Mouse (Mus musculus): ENCODE measurements around the gene Amigo3. TPM values are rescaled to one million over a fixed set of nuclear protein-coding genes. Genes with fewer than 3 reads are reported as not detected.

Gene Amigo3
- polyA plus RNA-seq, 1 experiment from 2014 or later, result 1.1 TPM

DNA sequence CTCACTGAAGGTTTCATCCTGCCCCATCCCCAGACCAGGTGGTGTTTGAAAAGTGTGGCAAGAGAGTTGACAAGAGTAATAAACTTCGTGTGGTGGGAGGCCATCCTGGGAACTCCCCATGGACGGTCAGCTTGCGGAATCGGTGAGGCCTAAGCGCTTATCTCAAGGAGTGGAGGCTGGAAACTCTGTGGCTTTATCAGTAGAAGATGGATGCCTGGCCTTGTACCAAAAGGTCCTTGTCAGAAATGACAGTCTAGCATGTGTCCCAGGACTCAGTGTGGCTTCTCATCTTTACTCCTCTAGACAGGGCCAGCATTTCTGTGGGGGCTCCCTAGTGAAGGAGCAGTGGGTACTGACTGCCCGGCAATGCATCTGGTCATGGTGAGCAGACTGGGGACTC lies 30.6 kb downstream of the Amigo3 start:
- no peak for ATAC-seq (replicated peaks; ENCODE audit: insufficient number of reproducible peaks, low FRiP score, low TSS enrichment)
- no peak overlapping the region for H3K4me3 ChIP-seq (ENCODE audit: low read depth, low read length)
- peaks cover 28% of the 10 kb centered on the region for H3K36me3 ChIP-seq (ENCODE audit: control insufficient read depth, insufficient read depth, low read length)
- 39% methylated on average over 6 of the region's 6 CpGs for WGBS (ENCODE audit: insufficient replicate concordance)
- H3K4me2 ChIP-seq, result peak overlapping the region; percentile 48; the same call in 1 of the 2 replicates
- H3K9me3 ChIP-seq (replicated peaks; ENCODE audit: control insufficient read depth, low read length), result no peaks in the 10 kb centered on the region
- H3K27ac ChIP-seq (ENCODE audit: low read depth, low read length), result peak overlapping the region; percentile 70; the same call in 1 of the 2 replicates
- H3K4me1 ChIP-seq (ENCODE audit: control insufficient read depth, insufficient read depth, low read length), result peaks cover 9% of the 10 kb centered on the region; the same call in 1 of the 2 replicates
- peaks cover 38% of the 10 kb centered on the region for H3K27me3 ChIP-seq (ENCODE audit: control insufficient read depth, insufficient read depth, low read length)
- no peak overlapping the region for H3K9ac ChIP-seq (ENCODE audit: low read depth, low read length)

DNA sequence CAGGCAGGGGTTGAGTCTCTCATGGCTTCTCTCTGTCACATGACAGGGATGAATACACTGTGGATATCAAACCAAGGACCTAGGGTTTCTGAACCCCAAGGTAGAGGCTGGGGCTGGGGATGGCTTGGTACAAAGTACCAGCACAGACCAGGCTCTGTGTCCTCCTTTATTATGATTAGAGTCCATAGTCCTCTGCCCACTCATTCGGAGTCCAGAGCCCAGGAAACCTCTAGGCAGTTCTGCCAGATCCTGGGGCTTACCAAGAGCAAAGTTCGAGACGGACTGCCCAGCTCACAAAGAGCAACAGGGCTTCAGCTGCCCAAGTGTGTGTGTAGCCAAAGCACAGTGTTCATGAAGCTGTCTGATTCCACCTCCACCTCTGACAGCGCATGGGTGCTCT lies 32.3 kb downstream of the Amigo3 start:
- Histone ChIP-seq H3K9me3 (replicated peaks; ENCODE audit: control insufficient read depth, low read length) (no peaks in the 10 kb centered on the region), H3K27ac (ENCODE audit: low read depth, low read length) (peak overlapping the region; percentile 50), H3K4me2 (no peak overlapping the region), H3K4me1 (ENCODE audit: control insufficient read depth, insufficient read depth, low read length) (peaks cover 5% of the 10 kb centered on the region; the same call in 1 of the 2 replicates), H3K36me3 (ENCODE audit: control insufficient read depth, insufficient read depth, low read length) (peaks cover 34% of the 10 kb centered on the region), H3K4me3 (ENCODE audit: low read depth, low read length) (no peak overlapping the region), H3K9ac (ENCODE audit: low read depth, low read length) (no peak overlapping the region), H3K27me3 (ENCODE audit: control insufficient read depth, insufficient read depth, low read length) (peaks cover 38% of the 10 kb centered on the region)
- no peak for ATAC-seq (replicated peaks; ENCODE audit: insufficient number of reproducible peaks, low FRiP score, low TSS enrichment)
- 92% methylated on average over 4 of the region's 4 CpGs for WGBS (ENCODE audit: insufficient replicate concordance)

DNA sequence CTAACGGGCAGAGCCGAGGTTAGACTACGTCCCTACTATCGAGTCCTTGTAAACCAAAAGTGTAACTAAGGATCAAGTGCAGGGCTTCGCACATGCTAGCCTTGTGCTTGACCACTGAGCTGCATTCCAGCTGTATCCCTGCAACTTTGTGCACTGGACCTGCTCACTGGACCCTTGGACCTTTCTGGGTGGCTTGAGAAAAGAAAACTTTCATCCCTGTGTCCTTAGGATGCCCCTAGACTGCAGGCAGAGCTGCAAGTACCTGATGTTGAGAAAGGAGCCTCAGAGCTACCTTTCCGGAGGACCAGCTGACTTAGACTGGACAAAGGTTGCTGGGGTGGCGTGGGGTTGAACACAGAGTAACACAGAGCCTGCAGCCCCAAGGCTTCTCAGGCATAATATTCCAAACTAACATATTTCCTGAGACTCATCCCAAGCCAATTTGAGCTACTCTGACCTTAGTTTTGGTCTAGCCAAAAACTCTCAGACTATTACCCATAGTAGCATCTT lies 37.7 kb downstream of the Amigo3 start:
- Histone ChIP-seq H3K4me3 (ENCODE audit: low read depth, low read length) (no peak overlapping the region), H3K4me2 (no peak overlapping the region), H3K9ac (ENCODE audit: low read depth, low read length) (no peak overlapping the region), H3K27ac (ENCODE audit: low read depth, low read length) (no peak overlapping the region), H3K9me3 (replicated peaks; ENCODE audit: control insufficient read depth, low read length) (no peaks in the 10 kb centered on the region), H3K27me3 (ENCODE audit: control insufficient read depth, insufficient read depth, low read length) (no peaks in the 10 kb centered on the region), H3K4me1 (ENCODE audit: control insufficient read depth, insufficient read depth, low read length) (peaks cover 10% of the 10 kb centered on the region; the same call in 1 of the 2 replicates), H3K36me3 (ENCODE audit: control insufficient read depth, insufficient read depth, low read length) (peaks cover 36% of the 10 kb centered on the region)
- WGBS (ENCODE audit: insufficient replicate concordance), result 91% methylated on average over 7 of the region's 7 CpGs
- no peak for ATAC-seq (replicated peaks; ENCODE audit: insufficient number of reproducible peaks, low FRiP score, low TSS enrichment)

DNA sequence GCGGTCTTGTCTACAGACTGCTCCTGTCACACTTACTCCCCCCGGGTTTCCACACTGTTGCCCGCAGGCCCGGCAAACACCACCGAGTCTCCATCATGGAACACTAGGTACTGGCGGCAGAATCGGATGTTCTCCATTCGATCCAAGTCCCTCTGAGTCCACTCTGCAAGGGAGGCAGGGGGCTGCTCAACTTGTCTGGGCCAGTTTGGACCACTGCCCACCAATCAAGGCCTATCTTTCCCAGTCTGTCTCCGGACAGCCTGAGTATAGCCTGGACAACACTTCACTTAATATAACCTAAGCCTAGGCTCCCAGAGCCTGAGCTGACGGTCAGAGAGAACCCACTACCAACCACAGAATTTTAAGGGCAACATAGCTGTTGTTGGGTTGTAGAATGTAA lies 40.6 kb downstream of the Amigo3 start:
- H3K9me3 ChIP-seq (replicated peaks; ENCODE audit: control insufficient read depth, low read length), result no peaks in the 10 kb centered on the region
- ATAC-seq (replicated peaks; ENCODE audit: insufficient number of reproducible peaks, low FRiP score, low TSS enrichment), result no peak
- H3K27ac ChIP-seq (ENCODE audit: low read depth, low read length), result peak overlapping the region; percentile 68; the same call in 1 of the 2 replicates
- peaks cover 24% of the 10 kb centered on the region; the same call in 1 of the 2 replicates for H3K4me1 ChIP-seq (ENCODE audit: control insufficient read depth, insufficient read depth, low read length)
- peak overlapping the region; percentile 91 for H3K4me3 ChIP-seq (ENCODE audit: low read depth, low read length)
- no peaks in the 10 kb centered on the region for H3K27me3 ChIP-seq (ENCODE audit: control insufficient read depth, insufficient read depth, low read length)
- H3K4me2 ChIP-seq, result peak overlapping the region; percentile 96
- 63% methylated on average over 10 of the region's 10 CpGs for WGBS (ENCODE audit: insufficient replicate concordance)
- peak overlapping the region; percentile 91 for H3K9ac ChIP-seq (ENCODE audit: low read depth, low read length)
- peaks cover 17% of the 10 kb centered on the region for H3K36me3 ChIP-seq (ENCODE audit: control insufficient read depth, insufficient read depth, low read length)

DNA sequence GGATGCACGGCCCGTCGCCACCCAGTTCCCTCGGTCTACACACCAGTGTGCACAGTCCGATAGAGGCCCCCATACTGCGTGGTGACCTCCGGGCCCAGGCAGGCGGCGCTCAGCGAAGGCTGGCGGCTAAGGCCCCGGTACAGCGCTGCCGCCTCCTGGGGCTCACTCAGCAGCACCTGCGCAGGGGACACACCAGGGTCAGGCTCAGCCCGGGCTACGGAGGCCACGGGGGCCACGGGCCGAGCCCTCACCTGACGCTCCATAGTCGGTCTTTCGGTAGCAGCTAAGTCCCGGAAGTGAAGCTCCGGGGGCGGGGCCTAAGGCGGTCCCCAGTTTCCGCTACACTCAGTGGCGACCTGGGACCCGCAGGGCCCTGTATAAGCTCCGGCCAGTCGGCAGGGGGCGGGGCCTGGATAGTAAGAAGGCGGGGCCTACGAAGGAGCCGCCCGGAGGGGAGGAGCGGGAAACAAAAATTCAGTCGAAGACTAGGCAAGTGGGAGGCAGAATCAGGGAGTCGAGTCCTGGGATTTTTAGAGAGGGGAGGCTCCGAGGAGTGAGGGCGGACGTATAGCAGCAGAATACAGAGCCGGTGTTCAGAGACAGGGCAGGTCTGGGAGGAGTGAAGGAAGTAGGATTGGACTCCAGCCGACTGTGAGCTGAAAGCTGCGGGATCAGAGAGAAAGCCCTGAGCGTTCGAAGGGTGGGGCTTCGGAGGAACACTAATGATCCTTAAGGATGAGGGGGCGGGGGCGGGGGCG lies 41.4 kb downstream of the Amigo3 start, which contains the start of gene Apeh:
TSS of gene Apeh (minus strand) at position 423 of the 758 bp plus-strand sequence.
- peak within 1 kb of the TSS; percentile 96 for H3K4me2 ChIP-seq
- H3K4me3 ChIP-seq (ENCODE audit: low read depth, low read length), result peak within 1 kb of the TSS; percentile 91
- H3K27ac ChIP-seq (ENCODE audit: low read depth, low read length), result peak within 1 kb of the TSS; percentile 68
- no peaks in the 10 kb centered on the region for H3K27me3 ChIP-seq (ENCODE audit: control insufficient read depth, insufficient read depth, low read length)
- peaks cover 17% of the 10 kb centered on the region for H3K36me3 ChIP-seq (ENCODE audit: control insufficient read depth, insufficient read depth, low read length)
- no peaks in the 10 kb centered on the region for H3K9me3 ChIP-seq (replicated peaks; ENCODE audit: control insufficient read depth, low read length)
- peak within 1 kb of the TSS; percentile 91 for H3K9ac ChIP-seq (ENCODE audit: low read depth, low read length)
- whole genome bisulfite sequencing (ENCODE audit: insufficient replicate concordance), result under 1% methylated on average over 52 of the region's 52 CpGs
- H3K4me1 ChIP-seq (ENCODE audit: control insufficient read depth, insufficient read depth, low read length), result peaks cover 24% of the 10 kb centered on the region; the same call in 1 of the 2 replicates
- peak; percentile 92 for ATAC-seq (replicated peaks; ENCODE audit: insufficient number of reproducible peaks, low FRiP score, low TSS enrichment)

DNA sequence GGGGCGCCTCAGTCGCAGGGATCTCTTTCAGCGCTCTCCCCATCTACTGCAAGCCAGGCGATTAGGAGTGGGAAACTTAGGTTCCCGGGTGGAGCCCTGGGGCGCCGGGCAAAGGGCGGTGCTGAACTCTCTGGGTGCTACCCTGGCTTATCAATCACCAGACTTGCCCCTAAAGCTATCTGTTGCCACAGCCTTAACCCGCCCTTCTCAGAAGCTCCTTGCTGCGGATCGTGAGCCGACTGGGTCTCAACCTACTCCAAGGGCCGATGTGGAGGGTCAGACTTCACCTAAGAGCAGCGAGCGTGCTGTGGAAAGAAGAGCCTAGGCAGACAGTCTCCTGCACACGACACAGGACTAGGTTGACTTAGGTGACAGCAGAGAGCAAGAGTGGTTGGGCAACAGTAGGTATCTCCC lies 42.0 kb downstream of the Amigo3 start:
- no peaks in the 10 kb centered on the region for H3K9me3 ChIP-seq (replicated peaks; ENCODE audit: control insufficient read depth, low read length)
- ATAC-seq (replicated peaks; ENCODE audit: insufficient number of reproducible peaks, low FRiP score, low TSS enrichment), result peak; percentile 80
- under 1% methylated on average over 16 of the region's 16 CpGs for WGBS (ENCODE audit: insufficient replicate concordance)

DNA sequence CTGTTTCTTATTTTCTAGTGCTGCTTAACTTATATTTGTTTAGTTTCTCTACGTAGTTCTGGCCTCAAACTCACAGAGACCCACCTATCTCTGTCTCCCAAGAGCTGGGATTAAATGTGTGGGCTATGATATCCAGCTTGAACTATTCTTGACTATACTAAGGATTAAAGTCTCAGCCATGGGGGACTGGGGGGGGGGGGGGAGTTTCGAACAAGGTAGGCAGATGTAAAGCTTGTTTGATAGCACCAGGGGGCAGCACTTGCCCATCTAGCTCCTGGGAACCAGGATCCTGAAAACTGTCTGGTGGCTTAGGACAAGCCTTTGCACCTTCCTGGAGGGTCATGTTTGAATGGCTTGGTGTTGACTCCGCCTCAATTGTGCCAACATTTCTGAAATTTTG lies 42.6 kb downstream of the Amigo3 start:
- Histone ChIP-seq H3K4me2 (peak overlapping the region; percentile 96), H3K9me3 (replicated peaks; ENCODE audit: control insufficient read depth, low read length) (no peaks in the 10 kb centered on the region), H3K4me1 (ENCODE audit: control insufficient read depth, insufficient read depth, low read length) (peaks cover 24% of the 10 kb centered on the region; the same call in 1 of the 2 replicates), H3K27ac (ENCODE audit: low read depth, low read length) (peak overlapping the region; percentile 68), H3K36me3 (ENCODE audit: control insufficient read depth, insufficient read depth, low read length) (peaks cover 9% of the 10 kb centered on the region), H3K9ac (ENCODE audit: low read depth, low read length) (peak overlapping the region; percentile 91), H3K27me3 (ENCODE audit: control insufficient read depth, insufficient read depth, low read length) (no peaks in the 10 kb centered on the region), H3K4me3 (ENCODE audit: low read depth, low read length) (peak overlapping the region; percentile 91)
- ATAC-seq (replicated peaks; ENCODE audit: insufficient number of reproducible peaks, low FRiP score, low TSS enrichment), result no peak
- 16% methylated on average over 3 of the region's 3 CpGs for WGBS (ENCODE audit: insufficient replicate concordance)

More for the DNA sequence above, 42.0 kb downstream of the Amigo3 start:
- Histone ChIP-seq H3K27me3 (ENCODE audit: control insufficient read depth, insufficient read depth, low read length) (no peaks in the 10 kb centered on the region), H3K4me1 (ENCODE audit: control insufficient read depth, insufficient read depth, low read length) (peaks cover 24% of the 10 kb centered on the region; the same call in 1 of the 2 replicates), H3K36me3 (ENCODE audit: control insufficient read depth, insufficient read depth, low read length) (peaks cover 14% of the 10 kb centered on the region), H3K9ac (ENCODE audit: low read depth, low read length) (peak overlapping the region; percentile 91), H3K4me2 (peak overlapping the region; percentile 96), H3K4me3 (ENCODE audit: low read depth, low read length) (peak overlapping the region; percentile 91), H3K27ac (ENCODE audit: low read depth, low read length) (peak overlapping the region; percentile 68)

DNA sequence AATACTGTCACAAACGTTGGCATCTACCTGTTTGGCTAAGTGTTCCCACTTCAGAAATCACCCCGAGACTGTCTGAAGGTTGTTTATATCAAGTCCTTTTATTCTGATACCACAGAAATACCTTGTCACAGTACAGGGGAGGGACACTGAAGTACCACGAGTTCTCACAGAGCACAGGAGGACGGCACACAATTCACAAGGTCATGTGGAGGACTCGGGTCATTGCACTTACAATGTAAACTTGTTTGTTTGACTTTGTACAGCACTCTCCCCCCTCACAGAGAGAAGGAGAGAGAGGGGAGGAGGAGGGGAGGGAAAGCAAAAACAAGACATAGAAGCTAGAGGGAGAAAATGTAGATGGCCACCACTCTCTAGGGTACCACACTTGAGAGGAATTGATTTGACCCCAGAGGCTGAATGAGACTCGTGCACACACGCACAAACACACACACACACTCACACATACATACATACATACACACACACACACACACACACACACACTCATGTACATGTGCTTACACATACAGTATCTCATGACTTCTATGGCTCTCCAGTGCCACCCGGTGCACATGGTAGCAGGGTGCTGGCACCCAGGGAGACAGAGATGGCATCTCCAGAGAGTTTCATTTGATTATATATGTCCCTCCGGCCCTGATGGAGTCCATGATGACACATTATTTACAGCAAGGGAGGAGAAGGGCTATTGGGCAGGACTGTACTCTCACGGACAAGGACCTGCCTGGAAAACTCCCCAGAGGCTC lies 43.2 kb downstream of the Amigo3 start:
- ATAC-seq (replicated peaks; ENCODE audit: insufficient number of reproducible peaks, low FRiP score, low TSS enrichment), result no peak
- peaks cover 6% of the 10 kb centered on the region for H3K36me3 ChIP-seq (ENCODE audit: control insufficient read depth, insufficient read depth, low read length)
- peaks cover 24% of the 10 kb centered on the region; the same call in 1 of the 2 replicates for H3K4me1 ChIP-seq (ENCODE audit: control insufficient read depth, insufficient read depth, low read length)
- H3K27ac ChIP-seq (ENCODE audit: low read depth, low read length), result peak overlapping the region; percentile 62
- peak overlapping the region; percentile 91 for H3K4me3 ChIP-seq (ENCODE audit: low read depth, low read length)
- H3K27me3 ChIP-seq (ENCODE audit: control insufficient read depth, insufficient read depth, low read length), result no peaks in the 10 kb centered on the region
- no peaks in the 10 kb centered on the region for H3K9me3 ChIP-seq (replicated peaks; ENCODE audit: control insufficient read depth, low read length)
- peak overlapping the region; percentile 68; the same call in 1 of the 2 replicates for H3K9ac ChIP-seq (ENCODE audit: low read depth, low read length)
- H3K4me2 ChIP-seq, result peak overlapping the region; percentile 96
- 64% methylated on average over 10 of the region's 10 CpGs for WGBS (ENCODE audit: insufficient replicate concordance)
